Mouse (Mus musculus) MEL (cell line): ENCODE data around the gene Cntnap5c. TPM values are rescaled to one million over a fixed set of nuclear protein-coding genes. Genes with fewer than 3 reads are reported as not detected.

ENCODE experiments used
- DNase-seq: peaks from one replicate; pipeline ENCODE4 v3.0.0; 2011; ENCODE audit warnings: low read depth, low spot score
- H3K27ac ChIP-seq: 2 replicates; pipeline ENCODE4 v1.5.1; 2012; ENCODE audit warnings: low read depth, mild to moderate bottlenecking, control low read depth, low read length, moderate library complexity; ENCODE audit not compliant: control insufficient read depth
- H3K27me3 ChIP-seq, 2 experiments: fragments of 150-350 bp in 1 of 2; sonication (generic) in 1 of 2; 2 replicates each; pipeline ENCODE4 v1.6.1; 2012; ENCODE audit warnings: low read length in 2 of 2, mild to moderate bottlenecking in 2 of 2, improper control_type of control experiment in 1 of 2, moderate library complexity in 1 of 2; ENCODE audit not compliant: insufficient read depth in 2 of 2, control insufficient read depth in 1 of 2
- H3K36me3 ChIP-seq, 2 experiments: 2 replicates each; pipeline ENCODE4 v1.6.1; 2012 to 2014; ENCODE audit warnings: low read length in 2 of 2, improper control_type of control experiment in 1 of 2, inconsistent platforms in 1 of 2, mild to moderate bottlenecking in 1 of 2; ENCODE audit not compliant: insufficient read depth in 2 of 2, control insufficient read depth in 1 of 2
- H3K4me1 ChIP-seq, 2 experiments: fragments of 150-350 bp in 1 of 2; sonication (generic) in 1 of 2; 2 replicates each; pipeline ENCODE4 v1.6.1; 2012; ENCODE audit warnings: low read length in 2 of 2, improper control_type of control experiment in 1 of 2, mild to moderate bottlenecking in 1 of 2; ENCODE audit not compliant: insufficient read depth in 2 of 2, control insufficient read depth in 1 of 2
- H3K4me3 ChIP-seq, 2 experiments: fragments of 150-350 bp in 1 of 2; sonication (generic) in 1 of 2; 2 replicates each; pipeline ENCODE4 v1.5.1; 2012; ENCODE audit warnings: low read depth in 2 of 2, low read length in 2 of 2, mild to moderate bottlenecking in 2 of 2, moderate library complexity in 2 of 2, control low read depth in 1 of 2, improper control_type of control experiment in 1 of 2; ENCODE audit not compliant: control insufficient read depth in 1 of 2, insufficient read depth in 1 of 2
- H3K79me2 ChIP-seq: 2 replicates; pipeline ENCODE4 v1.6.1; 2012; ENCODE audit warnings: mild to moderate bottlenecking, low read length, moderate library complexity; ENCODE audit not compliant: control insufficient read depth, poor library complexity, insufficient read depth
- H3K9ac ChIP-seq: 2 replicates; pipeline ENCODE4 v1.6.1; 2012; ENCODE audit warnings: low read depth, mild to moderate bottlenecking, control low read depth, low read length, moderate library complexity; ENCODE audit not compliant: control insufficient read depth, poor library complexity, severe bottlenecking
- H3K9me3 ChIP-seq: fragments of 150-350 bp; sonication (generic); replicated peaks from 2 replicates; pipeline ENCODE4 v1.6.1; 2012; ENCODE audit warnings: mild to moderate bottlenecking, low read length, improper control_type of control experiment, moderate library complexity; ENCODE audit not compliant: insufficient read depth
- CHD1 ChIP-seq: IDR thresholded peaks from 2 replicates; pipeline ENCODE4 v1.6.1; 2012; ENCODE audit warnings: low read depth, mild to moderate bottlenecking, inconsistent platforms, low read length, improper control_type of control experiment
- CTCF ChIP-seq, 3 experiments: IDR thresholded peaks in 2 of 3; conservative IDR thresholded peaks in 1 of 3; 2 replicates each; pipeline ENCODE4 v1.5.1; 2011 to 2012; ENCODE audit warnings: low read length in 3 of 3, low read depth in 2 of 3, mild to moderate bottlenecking in 2 of 3, improper control_type of control experiment in 1 of 3, inconsistent platforms in 1 of 3, mixed read lengths in 1 of 3, moderate library complexity in 1 of 3; ENCODE audit not compliant: control insufficient read depth in 1 of 3, insufficient read depth in 1 of 3, poor library complexity in 1 of 3, severe bottlenecking in 1 of 3
- E2F4 ChIP-seq: IDR thresholded peaks from 2 replicates; pipeline ENCODE4 v1.6.1; 2011; ENCODE audit warnings: low read depth, low read length, improper control_type of control experiment, borderline replicate concordance
- EP300 ChIP-seq, 2 experiments: IDR thresholded peaks; 2 replicates each; pipeline ENCODE4 v1.6.1; 2011; ENCODE audit warnings: improper control_type of control experiment in 2 of 2, low read length in 2 of 2, low read depth in 1 of 2, mild to moderate bottlenecking in 1 of 2
- GABPA ChIP-seq: IDR thresholded peaks from 2 replicates; pipeline ENCODE4 v1.6.1; 2012; ENCODE audit warnings: low read depth, mild to moderate bottlenecking, inconsistent platforms, low read length, improper control_type of control experiment, moderate library complexity
- GATA1 ChIP-seq: IDR thresholded peaks from 2 replicates; pipeline ENCODE4 v1.6.1; 2011; ENCODE audit warnings: low read depth, low read length, improper control_type of control experiment
- MAZ ChIP-seq: IDR thresholded peaks from 2 replicates; pipeline ENCODE4 v1.6.1; 2012; ENCODE audit warnings: low read depth, mild to moderate bottlenecking, inconsistent platforms, low read length, improper control_type of control experiment
- MEF2A ChIP-seq: IDR thresholded peaks from 2 replicates; pipeline ENCODE4 v1.6.1; 2014; ENCODE audit warnings: low read depth, mild to moderate bottlenecking, inconsistent platforms, low read length, improper control_type of control experiment; ENCODE audit not compliant: poor library complexity, insufficient replicate concordance, severe bottlenecking; ENCODE audit errors: extremely low read depth
- MYB ChIP-seq: IDR thresholded peaks from 2 replicates; pipeline ENCODE4 v1.6.1; 2011; ENCODE audit warnings: mild to moderate bottlenecking, low read depth, low read length, improper control_type of control experiment
- NRF1 ChIP-seq: IDR thresholded peaks from 2 replicates; pipeline ENCODE4 v1.6.1; 2014; ENCODE audit warnings: low read depth, mild to moderate bottlenecking, inconsistent platforms, low read length, improper control_type of control experiment, moderate library complexity; ENCODE audit not compliant: poor library complexity, insufficient read depth, severe bottlenecking
- POLR2A ChIP-seq, 2 experiments: IDR thresholded peaks; 2 replicates each; pipeline ENCODE4 v1.6.1; 2011 to 2012; ENCODE audit warnings: low read length in 2 of 2, mild to moderate bottlenecking in 2 of 2, control low read depth in 1 of 2, improper control_type of control experiment in 1 of 2, low read depth in 1 of 2, moderate library complexity in 1 of 2; ENCODE audit not compliant: control insufficient read depth in 1 of 2, insufficient read depth in 1 of 2, poor library complexity in 1 of 2
- POLR2AphosphoS2 ChIP-seq: IDR thresholded peaks from 2 replicates; pipeline ENCODE4 v1.6.1; 2011; ENCODE audit warnings: low read length, improper control_type of control experiment
- RAD21 ChIP-seq: IDR thresholded peaks from 2 replicates; pipeline ENCODE4 v1.6.1; 2011; ENCODE audit warnings: mild to moderate bottlenecking, low read depth, low read length, improper control_type of control experiment
- SMC3 ChIP-seq: IDR thresholded peaks from 2 replicates; pipeline ENCODE4 v1.6.1; 2011; ENCODE audit warnings: low read depth, low read length, improper control_type of control experiment
- TAL1 ChIP-seq: IDR thresholded peaks from 2 replicates; pipeline ENCODE4 v1.6.1; 2012; ENCODE audit warnings: mild to moderate bottlenecking, inconsistent platforms, low read length, moderate library complexity, mixed read lengths
- TBP ChIP-seq: IDR thresholded peaks from 2 replicates; pipeline ENCODE4 v1.8.0; 2011; ENCODE audit warnings: low read depth, low read length, improper control_type of control experiment
- UBTF ChIP-seq: IDR thresholded peaks from 2 replicates; pipeline ENCODE4 v1.6.1; 2012; ENCODE audit warnings: low read depth, mild to moderate bottlenecking, inconsistent platforms, low read length, improper control_type of control experiment, moderate library complexity, borderline replicate concordance; ENCODE audit not compliant: insufficient read depth
- ZC3H11A ChIP-seq: IDR thresholded peaks from 2 replicates; pipeline ENCODE4 v1.6.1; 2012; ENCODE audit warnings: low read depth, mild to moderate bottlenecking, inconsistent platforms, low read length, improper control_type of control experiment
- polyA plus RNA-seq, 2 experiments: library from polyadenylated mRNA; stranded (reverse) in 1 of 2; unstranded in 1 of 2; fragments of >175 nt in 1 of 2; fragments of >200 nt in 1 of 2; gene quantifications; 2 replicates each; pipeline versions ENCODE4 v1.2.1 to v1.2.4; 2012; ENCODE audit warnings: low replicate concordance in 2 of 2, low read depth in 1 of 2; ENCODE audit not compliant: insufficient read length in 2 of 2, insufficient read depth in 1 of 2, missing spikeins in 1 of 2
- total RNA-seq: library from RNA; depleted of rRNA; stranded (reverse); fragments of 300-350 nt; gene quantifications from 2 replicates; pipeline ENCODE4 v1.2.3, GENCODE M21; 2012

The Cntnap5c gene
- total and polyA plus RNA-seq, 3 experiments: not detected

DNA sequence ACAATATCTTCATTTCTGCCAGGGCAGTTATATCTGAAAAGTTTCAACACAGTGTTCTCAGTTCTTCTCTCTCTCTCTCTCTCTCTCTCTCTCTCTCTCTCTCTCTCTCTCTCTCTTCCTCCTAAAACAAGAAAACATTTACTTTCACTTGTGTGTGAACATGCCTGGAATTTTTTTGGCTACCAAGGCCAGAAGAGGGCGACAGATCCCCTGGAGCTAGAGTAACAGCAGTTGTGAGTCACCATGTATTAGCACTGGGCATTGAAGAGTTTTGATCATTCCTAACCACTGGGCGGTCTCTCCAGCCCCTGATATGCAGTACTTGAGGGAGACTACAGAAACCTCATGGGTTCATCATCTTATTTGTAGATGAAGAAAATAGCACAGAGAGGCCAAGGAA lies 219.1 kb downstream of the Cntnap5c start:
- H3K79me2 ChIP-seq: no peaks in the 10 kb centered on the region
- no peak overlapping the region for H3K27ac ChIP-seq
- H3K4me3 ChIP-seq: no peak overlapping the region
- H3K36me3 ChIP-seq: no peaks in the 10 kb centered on the region
- H3K9me3 ChIP-seq: no peaks in the 10 kb centered on the region
- TF ChIP-seq CTCF (IDR thresholded peaks at IDR 0.05 in 2 of 3, conservative IDR thresholded peaks at IDR 0.05 in 1 of 3; ENCODE audit: control insufficient read depth in 1 of 3, insufficient read depth in 1 of 3, low read depth in 2 of 3, low read length in 3 of 3, poor library complexity in 1 of 3, severe bottlenecking in 1 of 3) (peak in 2 of 3 experiments; percentile 19 to 23; a peak in 1 of 6 replicates), GABPA (no peak), SMC3 (peak; percentile 36)
- H3K27me3 ChIP-seq: no peaks in the 10 kb centered on the region
- H3K9ac ChIP-seq: no peak overlapping the region
- DNase-seq: peak; percentile 11
- no peaks in the 10 kb centered on the region for H3K4me1 ChIP-seq

DNA sequence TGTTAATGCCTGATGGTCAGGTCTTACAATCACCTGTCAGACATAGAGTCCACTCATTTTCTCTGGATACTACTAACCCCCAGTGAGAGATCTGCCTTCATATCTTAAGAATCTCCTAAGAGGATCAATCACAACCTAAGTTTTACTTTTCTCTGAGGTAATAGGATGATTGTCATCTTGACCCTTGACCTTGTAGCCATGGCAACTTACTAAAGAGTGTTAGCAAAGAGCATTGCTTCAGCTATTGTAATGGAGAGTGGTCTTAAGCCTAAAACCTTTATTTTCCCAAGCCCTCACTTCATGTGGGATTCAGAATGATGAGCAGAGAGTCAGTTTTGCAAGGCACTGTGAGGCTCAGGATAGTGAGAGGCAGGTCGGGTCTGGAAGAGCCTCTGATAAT lies 227.1 kb downstream of the Cntnap5c start:
- Histone ChIP-seq H3K9me3 (no peaks in the 10 kb centered on the region), H3K79me2 (no peaks in the 10 kb centered on the region)
- TF ChIP-seq E2F4 (no peak), MYB (no peak), POLR2AphosphoS2 (no peak), UBTF (no peak), POLR2A (IDR thresholded peaks at IDR 0.05; ENCODE audit: control insufficient read depth in 1 of 2, insufficient read depth in 1 of 2, low read depth in 1 of 2, low read length in 2 of 2, poor library complexity in 1 of 2) (no peak), MAZ (no peak), GABPA (no peak), ZC3H11A (no peak), GATA1 (no peak), EP300 (IDR thresholded peaks at IDR 0.05; ENCODE audit: low read depth in 1 of 2, low read length in 2 of 2) (no peak), NRF1 (no peak), RAD21 (no peak), MEF2A (no peak), CHD1 (no peak), TAL1 (no peak), TBP (no peak)
- TF ChIP-seq, all 39 proteins: peak for 0
- no peaks in the 10 kb centered on the region for H3K27me3 ChIP-seq
- no peak overlapping the region for H3K27ac ChIP-seq
- H3K36me3 ChIP-seq: no peaks in the 10 kb centered on the region
- no peak for DNase-seq
- H3K4me3 ChIP-seq: no peak overlapping the region
- H3K4me1 ChIP-seq: no peaks in the 10 kb centered on the region
- H3K9ac ChIP-seq: no peak overlapping the region
